Mouse (Mus musculus): ENCODE measurements around the gene Cldn22. TPM values are rescaled to one million over a fixed set of nuclear protein-coding genes. Genes with fewer than 3 reads are reported as not detected.

Cldn22 gene
- total RNA-seq, 1 experiment: 0.22 TPM

- no peak for DNase-seq (ENCODE audit: low read depth, low spot score)
- no peaks in the 10 kb centered on the region for H3K4me1 ChIP-seq (ENCODE audit: control insufficient read depth in 2 of 2, insufficient read depth in 2 of 2, low read length in 2 of 2, poor library complexity in 1 of 2)
- in situ Hi-C loops (cut with MboI; ENCODE audit: low sequenced_read_pairs in 2 of 2, unreplicated experiment in 2 of 2): no loop called here
- no peak overlapping the region for H3K27ac ChIP-seq (ENCODE audit: insufficient read depth, low read depth, low read length, poor library complexity, severe bottlenecking)
- H3K9me3 ChIP-seq (ENCODE audit: control insufficient read depth, insufficient read depth, low read depth, low read length): no peaks in the 10 kb centered on the region
- no peak overlapping the region for H3K4me3 ChIP-seq (ENCODE audit: insufficient read depth in 1 of 2, low read depth in 1 of 2, low read length in 2 of 2, poor library complexity in 1 of 2, severe bottlenecking in 1 of 2)
- H3K36me3 ChIP-seq (ENCODE audit: control insufficient read depth, insufficient read depth, low read length, poor library complexity, severe bottlenecking): peaks cover 26% of the 10 kb centered on the region
- TF ChIP-seq HCFC1 (IDR thresholded peaks at IDR 0.05; ENCODE audit: borderline replicate concordance, insufficient read depth, low read length): no peak
- TF ChIP-seq ZNF384 (IDR thresholded peaks at IDR 0.05; ENCODE audit: low read depth, low read length): no peak
- no peak for TF ChIP-seq MAFK (IDR thresholded peaks at IDR 0.05; ENCODE audit: insufficient read depth, low read depth, low read length)
- TF ChIP-seq CHD2 (IDR thresholded peaks at IDR 0.05; ENCODE audit: low read depth, low read length): no peak
- H3K9ac ChIP-seq (ENCODE audit: insufficient read depth, low read depth, low read length, poor library complexity, severe bottlenecking): no peak overlapping the region
These were observed 25.6 kb downstream of the Cldn22 start for GRCm38 (mm10) chr8:47849842-47850241.

GRCm38 (mm10) chr8:47851824-47852502, 27.7 kb downstream of the Cldn22 start:
- no peaks in the 10 kb centered on the region for H3K9me3 ChIP-seq (ENCODE audit: control insufficient read depth, insufficient read depth, low read depth, low read length)
- H3K27ac ChIP-seq (ENCODE audit: insufficient read depth, low read depth, low read length, poor library complexity, severe bottlenecking): no peak overlapping the region
- TF ChIP-seq HCFC1 (IDR thresholded peaks at IDR 0.05; ENCODE audit: borderline replicate concordance, insufficient read depth, low read length): no peak
- TF ChIP-seq ZNF384 (IDR thresholded peaks at IDR 0.05; ENCODE audit: low read depth, low read length): no peak
- TF ChIP-seq MAFK (IDR thresholded peaks at IDR 0.05; ENCODE audit: insufficient read depth, low read depth, low read length): no peak
- in situ Hi-C loops (cut with MboI; ENCODE audit: low sequenced_read_pairs in 2 of 2, unreplicated experiment in 2 of 2): no loop called here
- no peak overlapping the region for H3K9ac ChIP-seq (ENCODE audit: insufficient read depth, low read depth, low read length, poor library complexity, severe bottlenecking)
- no peaks in the 10 kb centered on the region for H3K4me1 ChIP-seq (ENCODE audit: control insufficient read depth in 2 of 2, insufficient read depth in 2 of 2, low read length in 2 of 2, poor library complexity in 1 of 2)
- peaks cover 26% of the 10 kb centered on the region for H3K36me3 ChIP-seq (ENCODE audit: control insufficient read depth, insufficient read depth, low read length, poor library complexity, severe bottlenecking)
- no peak overlapping the region for H3K4me3 ChIP-seq (ENCODE audit: insufficient read depth in 1 of 2, low read depth in 1 of 2, low read length in 2 of 2, poor library complexity in 1 of 2, severe bottlenecking in 1 of 2)
- DNase-seq (ENCODE audit: low read depth, low spot score): no peak

- DNase-seq (ENCODE audit: low read depth, low spot score): no peak
- Histone ChIP-seq H3K27ac (ENCODE audit: insufficient read depth, low read depth, low read length, poor library complexity, severe bottlenecking) (no peak overlapping the region), H3K4me3 (ENCODE audit: insufficient read depth in 1 of 2, low read depth in 1 of 2, low read length in 2 of 2, poor library complexity in 1 of 2, severe bottlenecking in 1 of 2) (no peak overlapping the region), H3K9me3 (ENCODE audit: control insufficient read depth, insufficient read depth, low read depth, low read length) (no peaks in the 10 kb centered on the region), H3K4me1 (ENCODE audit: control insufficient read depth in 2 of 2, insufficient read depth in 2 of 2, low read length in 2 of 2, poor library complexity in 1 of 2) (no peaks in the 10 kb centered on the region), H3K9ac (ENCODE audit: insufficient read depth, low read depth, low read length, poor library complexity, severe bottlenecking) (no peak overlapping the region), H3K36me3 (ENCODE audit: control insufficient read depth, insufficient read depth, low read length, poor library complexity, severe bottlenecking) (peaks cover 21% of the 10 kb centered on the region)
- TF ChIP-seq ZNF384 (IDR thresholded peaks at IDR 0.05; ENCODE audit: low read depth, low read length) (no peak), ZC3H11A (IDR thresholded peaks at IDR 0.05; ENCODE audit: borderline replicate concordance, low read depth, low read length) (no peak), MAFK (IDR thresholded peaks at IDR 0.05; ENCODE audit: insufficient read depth, low read depth, low read length) (no peak), CHD2 (IDR thresholded peaks at IDR 0.05; ENCODE audit: low read depth, low read length) (no peak), HCFC1 (IDR thresholded peaks at IDR 0.05; ENCODE audit: borderline replicate concordance, insufficient read depth, low read length) (no peak)
- in situ Hi-C loops (cut with MboI; ENCODE audit: low sequenced_read_pairs in 2 of 2, unreplicated experiment in 2 of 2): no loop called here
These were observed 28.5 kb downstream of the Cldn22 start for GRCm38 (mm10) chr8:47852737-47853136.

- Histone ChIP-seq H3K9me3 (ENCODE audit: control insufficient read depth, insufficient read depth, low read depth, low read length) (no peaks in the 10 kb centered on the region), H3K4me1 (ENCODE audit: control insufficient read depth in 2 of 2, insufficient read depth in 2 of 2, low read length in 2 of 2, poor library complexity in 1 of 2) (no peaks in the 10 kb centered on the region), H3K4me3 (ENCODE audit: insufficient read depth in 1 of 2, low read depth in 1 of 2, low read length in 2 of 2, poor library complexity in 1 of 2, severe bottlenecking in 1 of 2) (no peak overlapping the region), H3K27ac (ENCODE audit: insufficient read depth, low read depth, low read length, poor library complexity, severe bottlenecking) (no peak overlapping the region), H3K36me3 (ENCODE audit: control insufficient read depth, insufficient read depth, low read length, poor library complexity, severe bottlenecking) (peaks cover 19% of the 10 kb centered on the region), H3K9ac (ENCODE audit: insufficient read depth, low read depth, low read length, poor library complexity, severe bottlenecking) (no peak overlapping the region)
- no peak for DNase-seq (ENCODE audit: low read depth, low spot score)
- TF ChIP-seq MAFK (IDR thresholded peaks at IDR 0.05; ENCODE audit: insufficient read depth, low read depth, low read length) (no peak), ZNF384 (IDR thresholded peaks at IDR 0.05; ENCODE audit: low read depth, low read length) (no peak), ZC3H11A (IDR thresholded peaks at IDR 0.05; ENCODE audit: borderline replicate concordance, low read depth, low read length) (no peak), HCFC1 (IDR thresholded peaks at IDR 0.05; ENCODE audit: borderline replicate concordance, insufficient read depth, low read length) (no peak), CHD2 (IDR thresholded peaks at IDR 0.05; ENCODE audit: low read depth, low read length) (no peak)
- in situ Hi-C loops (cut with MboI; ENCODE audit: low sequenced_read_pairs in 2 of 2, unreplicated experiment in 2 of 2): no loop called here
These were observed 29.1 kb downstream of the Cldn22 start for GRCm38 (mm10) chr8:47853356-47853755.

- H3K9me3 ChIP-seq (ENCODE audit: control insufficient read depth, insufficient read depth, low read depth, low read length): no peaks in the 10 kb centered on the region
- no peak for TF ChIP-seq HCFC1 (IDR thresholded peaks at IDR 0.05; ENCODE audit: borderline replicate concordance, insufficient read depth, low read length)
- no peak for TF ChIP-seq CHD2 (IDR thresholded peaks at IDR 0.05; ENCODE audit: low read depth, low read length)
- TF ChIP-seq ZNF384 (IDR thresholded peaks at IDR 0.05; ENCODE audit: low read depth, low read length): no peak
- TF ChIP-seq MAFK (IDR thresholded peaks at IDR 0.05; ENCODE audit: insufficient read depth, low read depth, low read length): no peak
- TF ChIP-seq ZC3H11A (IDR thresholded peaks at IDR 0.05; ENCODE audit: borderline replicate concordance, low read depth, low read length): no peak
- in situ Hi-C loops (cut with MboI; ENCODE audit: low sequenced_read_pairs in 2 of 2, unreplicated experiment in 2 of 2): no loop called here
- DNase-seq (ENCODE audit: low read depth, low spot score): no peak
- H3K4me1 ChIP-seq (ENCODE audit: control insufficient read depth in 2 of 2, insufficient read depth in 2 of 2, low read length in 2 of 2, poor library complexity in 1 of 2): no peaks in the 10 kb centered on the region
- H3K27ac ChIP-seq (ENCODE audit: insufficient read depth, low read depth, low read length, poor library complexity, severe bottlenecking): no peak overlapping the region
- H3K9ac ChIP-seq (ENCODE audit: insufficient read depth, low read depth, low read length, poor library complexity, severe bottlenecking): no peak overlapping the region
- peaks cover 29% of the 10 kb centered on the region for H3K36me3 ChIP-seq (ENCODE audit: control insufficient read depth, insufficient read depth, low read length, poor library complexity, severe bottlenecking)
- no peak overlapping the region for H3K4me3 ChIP-seq (ENCODE audit: insufficient read depth in 1 of 2, low read depth in 1 of 2, low read length in 2 of 2, poor library complexity in 1 of 2, severe bottlenecking in 1 of 2)
These were observed 35.0 kb downstream of the Cldn22 start for GRCm38 (mm10) chr8:47859259-47859658.

Measured in ES-E14 (cell line).